Mouse (Mus musculus) lung, postnatal 14 days (tissue): ENCODE results near the gene H2-T22.
A peak's percentile ranks its signal among the peaks of the same experiment; 100 is the strongest.

Source experiments
- DNase-seq: peaks from one replicate; pipeline ENCODE4 v3.0.0; 2021

The H2-T22 gene

GRCm38 (mm10) chr17:35997713-35998510 lies 44.6 kb downstream of the H2-T22 start:
- peak; percentile 30 for DNase-seq

GRCm38 (mm10) chr17:35996949-35997348 lies 45.6 kb downstream of the H2-T22 start:
- DNase-seq: peak; percentile 100

DNA sequence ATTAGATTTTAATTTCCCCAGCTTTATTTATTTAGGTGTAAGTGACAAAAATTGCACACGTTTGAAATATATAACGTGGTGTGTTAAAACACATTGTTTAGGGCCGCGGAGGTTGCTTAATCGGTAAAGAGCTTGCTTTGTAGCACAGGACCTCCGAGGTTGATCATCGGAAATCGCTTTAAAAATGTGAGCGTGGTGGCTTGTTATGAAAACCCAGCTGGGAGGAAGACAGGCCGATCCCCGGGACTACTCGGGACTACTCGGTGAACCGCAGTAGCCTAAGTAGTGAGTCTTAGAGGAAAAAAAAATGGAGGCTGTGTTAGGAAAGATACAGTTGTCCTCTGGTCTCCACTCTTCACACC lies 47.7 kb downstream of the H2-T22 start:
- DNase-seq: no peak

- DNase-seq: peak; percentile 82
Observed at GRCm38 (mm10) chr17:35994175-35994878, 48.2 kb downstream of the H2-T22 start.

DNA sequence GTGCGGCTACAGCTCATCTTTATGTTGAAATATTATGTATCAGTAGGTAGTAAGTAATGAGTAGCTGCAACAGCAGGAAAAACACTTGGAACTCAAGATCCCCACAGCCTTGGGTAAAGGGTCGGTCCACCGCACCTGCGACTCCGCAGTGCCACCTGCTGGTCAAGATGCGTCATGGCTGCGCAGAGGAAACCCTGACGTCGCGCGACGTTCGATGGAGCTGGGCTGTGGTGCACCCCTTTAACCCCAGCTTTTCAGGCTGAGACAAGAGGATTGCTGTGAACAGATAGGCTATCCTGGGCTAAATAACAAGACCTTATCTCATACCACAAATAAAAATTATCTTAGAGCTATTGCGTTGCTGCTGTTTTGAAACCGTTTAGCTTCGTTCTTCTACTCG lies 48.9 kb downstream of the H2-T22 start:
- DNase-seq: peak; percentile 86

DNA sequence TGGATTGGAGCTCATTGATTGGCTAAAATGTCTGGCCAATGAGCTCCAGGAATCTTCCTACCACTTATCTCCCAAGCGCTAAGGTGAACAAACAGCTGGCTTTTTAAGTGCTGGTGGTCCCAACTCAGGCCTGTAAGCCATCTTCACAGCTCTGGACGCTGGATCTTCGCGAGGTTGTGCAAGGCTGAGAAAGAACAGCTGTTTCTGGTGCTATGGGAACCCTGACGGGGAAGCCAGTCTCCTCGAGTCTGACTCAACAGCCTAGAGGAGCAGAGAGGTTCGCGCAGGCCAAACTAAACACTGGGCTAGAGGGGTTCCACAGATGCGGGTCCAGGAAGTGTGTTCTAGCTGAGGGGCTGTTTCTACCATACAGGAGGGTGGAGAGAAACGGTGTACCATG lies 50.8 kb downstream of the H2-T22 start:
- DNase-seq: peak; percentile 20
